Mouse (Mus musculus): Measurements from ENCODE around the gene Syngr1.

- no peak for TF ChIP-seq CTCF (IDR thresholded peaks at IDR 0.05; ENCODE audit: borderline replicate concordance, insufficient read depth, low read length)
- no peak for TF ChIP-seq POLR2A (IDR thresholded peaks at IDR 0.05; ENCODE audit: low read depth, low read length)
Measured at GRCm38 (mm10) chr15:80149517-80149916, 58.4 kb downstream of the Syngr1 start.

Measured in embryonic fibroblast, embryonic 13.5 days (primary cell).